Mouse (Mus musculus) liver, embryonic 14.5 days (tissue): ENCODE data around the gene Sdr9c7. TPM values are rescaled to one million over a fixed set of nuclear protein-coding genes. Genes with fewer than 3 reads are reported as not detected.

Experiments
- ATAC-seq: fragments of 200-750 bp; cut with Nextera tagmentation; 2 replicates; pipeline ENCODE4 v1.8.0; 2017; ENCODE audit warnings: moderate number of reproducible peaks, mild to moderate bottlenecking, moderate library complexity; ENCODE audit not compliant: insufficient read depth
- DNase-seq, 3 experiments: peaks; one replicate each; pipeline ENCODE4 v3.0.0-alpha.2; 2012 to 2013; ENCODE audit warnings: low read depth in 3 of 3, low spot score in 3 of 3
- H3K27ac ChIP-seq: fragments of 300-500 bp; sonication (generic); 2 replicates; pipeline ENCODE4 v1.5.1; 2014; ENCODE audit warnings: moderate library complexity, mild to moderate bottlenecking, control low read depth, inconsistent platforms
- H3K27me3 ChIP-seq: fragments of 300-500 bp; sonication (generic); 2 replicates; pipeline ENCODE4 v1.6.1; 2014; ENCODE audit warnings: mild to moderate bottlenecking, low read length, moderate library complexity; ENCODE audit not compliant: control insufficient read depth, insufficient read depth
- H3K36me3 ChIP-seq: fragments of 300-500 bp; sonication (generic); replicated peaks from 2 replicates; pipeline ENCODE4 v1.6.1; 2014; ENCODE audit warnings: low read depth; ENCODE audit not compliant: control insufficient read depth, insufficient read depth
- H3K4me1 ChIP-seq, 2 experiments: fragments of 200-500 bp in 1 of 2; fragments of 300-500 bp in 1 of 2; sonication (generic) in 1 of 2; replicated peaks; 2 replicates each; pipeline ENCODE4 v1.6.1; 2012 to 2014; ENCODE audit warnings: antibody characterized with exemption in 1 of 2, inconsistent platforms in 1 of 2, low read length in 1 of 2; ENCODE audit not compliant: control insufficient read depth in 2 of 2, insufficient read depth in 2 of 2
- H3K4me2 ChIP-seq: fragments of 300-500 bp; sonication (generic); 2 replicates; pipeline ENCODE4 v1.6.1; 2014; ENCODE audit warnings: low read depth, mild to moderate bottlenecking, control low read depth, moderate library complexity
- H3K4me3 ChIP-seq, 2 experiments: fragments of 200-500 bp in 1 of 2; fragments of 300-500 bp in 1 of 2; sonication (generic) in 1 of 2; 2 replicates each; pipeline ENCODE4 v1.5.1; 2012 to 2014; ENCODE audit warnings: low read depth in 2 of 2, low read length in 2 of 2, mild to moderate bottlenecking in 2 of 2, control low read depth in 1 of 2, inconsistent platforms in 1 of 2, moderate library complexity in 1 of 2; ENCODE audit not compliant: insufficient read depth in 1 of 2
- H3K9ac ChIP-seq: fragments of 300-500 bp; sonication (generic); replicated peaks from 2 replicates; pipeline ENCODE4 v1.6.1; 2014; ENCODE audit warnings: mild to moderate bottlenecking, control low read depth, moderate library complexity
- H3K9me3 ChIP-seq: fragments of 300-500 bp; sonication (generic); 2 replicates; pipeline ENCODE4 v1.6.1; 2016; ENCODE audit warnings: low read length, mixed read lengths; ENCODE audit not compliant: control insufficient read depth
- CTCF ChIP-seq: IDR thresholded peaks from 2 replicates; pipeline ENCODE4 v1.5.1; 2016; ENCODE audit warnings: antibody characterized with exemption, low read depth, control low read depth
- EP300 ChIP-seq: IDR thresholded peaks from 2 replicates; pipeline ENCODE4 v1.6.1; 2016; ENCODE audit warnings: antibody characterized with exemption, low read depth
- WGBS: fragments of 180-500 bp; shearing (Covaris S2); extraction: QIAGEN DNeasy Blood & Tissue Kit; methylation state at CpG from one replicate; pipeline ENCODE4 v1.1.7; 2014; ENCODE audit not compliant: insufficient replicate concordance; 5-methylcytosine and 5-hydroxymethylcytosine counted together
- polyA plus RNA-seq, 2 experiments: library from polyadenylated mRNA; depleted of rRNA in 1 of 2; stranded (reverse) in 1 of 2; unstranded in 1 of 2; fragments of >200 nt; fragmentation: Nextera tagmentation in 1 of 2; extraction: Ambion mirVana in 1 of 2; gene quantifications; 2 replicates each; pipeline versions ENCODE4 v1.2.1 to v1.2.3; 2012 to 2014

Sdr9c7 gene
- polyA plus RNA-seq, 2 experiments = not detected

DNA sequence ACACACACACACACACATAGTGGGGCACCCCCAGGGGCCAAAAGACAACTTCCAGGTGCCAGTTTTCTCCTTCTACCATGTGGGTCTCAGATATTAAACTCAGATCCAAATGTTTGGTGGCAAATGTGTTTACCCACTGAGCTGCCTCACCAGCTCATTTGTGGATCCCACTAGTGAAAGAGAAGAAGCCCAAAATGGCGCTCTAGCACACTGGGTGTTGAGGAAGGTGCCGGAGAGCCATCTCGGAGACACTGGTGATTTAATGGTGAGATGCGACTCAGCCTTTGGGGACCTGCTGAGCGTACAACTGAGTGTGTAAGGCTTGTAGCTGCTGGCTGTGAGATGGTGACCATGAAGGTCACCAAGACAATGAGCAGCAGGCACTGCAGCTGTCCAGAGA is 19.3 kb downstream of the Sdr9c7 start:
- no peak for ATAC-seq
- Histone ChIP-seq H3K4me3 (no peak overlapping the region), H3K27ac (no peak overlapping the region), H3K4me2 (no peak overlapping the region), H3K9ac (no peak overlapping the region), H3K36me3 (no peaks in the 10 kb centered on the region), H3K9me3 (no peaks in the 10 kb centered on the region; the same call in 1 of the 2 replicates), H3K4me1 (no peaks in the 10 kb centered on the region), H3K27me3 (no peaks in the 10 kb centered on the region)
- 79% methylated on average over 5 of the region's 5 CpGs for WGBS
- TF ChIP-seq CTCF (no peak), EP300 (no peak)
- DNase-seq = no peak

GRCm38 (mm10) chr10:127922241-127922640 is 23.9 kb downstream of the Sdr9c7 start:
- TF ChIP-seq CTCF (no peak), EP300 (no peak)
- Histone ChIP-seq H3K9ac (no peak overlapping the region), H3K27me3 (no peaks in the 10 kb centered on the region), H3K27ac (no peak overlapping the region), H3K4me1 (no peaks in the 10 kb centered on the region), H3K9me3 (no peaks in the 10 kb centered on the region), H3K4me3 (no peak overlapping the region), H3K4me2 (no peak overlapping the region), H3K36me3 (no peaks in the 10 kb centered on the region)
- DNase-seq = no peak
- WGBS = 58% methylated on average over 1 of the region's 1 CpGs
- ATAC-seq = no peak

DNA sequence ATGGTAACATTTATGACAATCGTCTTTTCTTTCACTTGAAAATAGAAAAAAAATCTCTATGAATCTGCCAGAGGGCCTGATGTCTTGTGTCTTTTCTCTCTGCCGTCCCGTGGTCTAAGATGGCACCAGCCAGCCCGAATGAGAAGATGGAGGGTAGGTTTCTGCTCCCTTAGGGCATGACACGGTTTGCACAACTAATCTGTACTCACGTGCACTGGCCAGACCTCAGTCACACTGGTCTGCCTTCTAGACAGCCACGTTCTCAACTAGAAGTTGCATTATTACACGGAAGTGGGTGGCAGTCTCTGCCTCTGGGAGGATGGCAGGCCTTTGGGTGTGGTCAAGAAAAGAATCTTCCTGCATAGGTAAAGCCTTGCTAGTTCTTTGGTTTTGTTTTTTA is 24.7 kb downstream of the Sdr9c7 start:
- ATAC-seq = no peak
- no peak overlapping the region for H3K9ac ChIP-seq
- H3K4me2 ChIP-seq = no peak overlapping the region
- no peaks in the 10 kb centered on the region for H3K36me3 ChIP-seq
- no peak for DNase-seq
- no peaks in the 10 kb centered on the region for H3K27me3 ChIP-seq
- H3K4me1 ChIP-seq = no peaks in the 10 kb centered on the region
- H3K9me3 ChIP-seq = no peaks in the 10 kb centered on the region
- WGBS = 67% methylated on average over 8 of the region's 8 CpGs
- no peak overlapping the region for H3K27ac ChIP-seq
- no peak for TF ChIP-seq EP300
- no peak for TF ChIP-seq CTCF
- H3K4me3 ChIP-seq = no peak overlapping the region

- 56% methylated on average over 7 of the region's 7 CpGs for WGBS
- no peak overlapping the region for H3K4me3 ChIP-seq
- no peak overlapping the region for H3K27ac ChIP-seq
- H3K27me3 ChIP-seq = no peaks in the 10 kb centered on the region
- no peak overlapping the region for H3K9ac ChIP-seq
- no peaks in the 10 kb centered on the region for H3K36me3 ChIP-seq
- TF ChIP-seq EP300 (no peak), CTCF (no peak)
- DNase-seq (no peak), ATAC-seq (no peak)
- no peaks in the 10 kb centered on the region for H3K9me3 ChIP-seq
- H3K4me2 ChIP-seq = no peak overlapping the region
- H3K4me1 ChIP-seq = no peaks in the 10 kb centered on the region
These were observed 26.5 kb downstream of the Sdr9c7 start for GRCm38 (mm10) chr10:127924597-127925378.

DNA sequence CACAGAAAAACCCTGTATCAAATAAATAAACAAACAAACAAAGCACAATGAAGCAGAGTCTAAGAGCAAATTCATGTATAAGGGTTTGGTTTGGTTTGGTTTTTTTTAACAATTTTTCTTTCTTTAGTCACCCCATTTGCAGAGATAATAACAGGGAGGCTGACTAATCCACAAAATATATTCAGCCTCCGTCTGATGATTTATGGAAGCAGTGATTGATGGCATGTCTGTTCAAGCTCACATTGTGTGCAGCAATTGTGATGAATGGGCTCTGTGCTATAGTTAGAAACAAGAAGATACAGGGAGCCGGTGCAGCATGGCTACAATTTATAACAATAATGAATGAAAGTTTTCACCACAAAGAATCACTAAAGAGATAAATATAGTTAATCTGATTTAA is 29.4 kb downstream of the Sdr9c7 start:
- Histone ChIP-seq H3K27me3 (no peaks in the 10 kb centered on the region), H3K4me3 (no peak overlapping the region), H3K9ac (no peak overlapping the region), H3K4me1 (no peaks in the 10 kb centered on the region), H3K4me2 (no peak overlapping the region), H3K9me3 (no peaks in the 10 kb centered on the region), H3K36me3 (no peaks in the 10 kb centered on the region), H3K27ac (no peak overlapping the region)
- WGBS = 54% methylated on average over 2 of the region's 2 CpGs
- DNase-seq (no peak), ATAC-seq (no peak)
- TF ChIP-seq CTCF (no peak), EP300 (no peak)
